Mouse (Mus musculus) intestine, postnatal 0 days (tissue): Measurements from ENCODE around the gene Cetn4. TPM values are rescaled to one million over a fixed set of nuclear protein-coding genes. Genes with fewer than 3 reads are reported as not detected.

Experiments used
- ATAC-seq: fragments of 200-750 bp; cut with Nextera tagmentation; 2 replicates; pipeline ENCODE4 v1.8.0; 2017; ENCODE audit warnings: mild to moderate bottlenecking, moderate TSS enrichment, moderate library complexity
- H3K27ac ChIP-seq: fragments of 300-500 bp; sonication (generic); 2 replicates; pipeline ENCODE4 v1.5.1; 2014; ENCODE audit warnings: mild to moderate bottlenecking, low read depth, low read length, moderate library complexity
- H3K27me3 ChIP-seq: fragments of 300-500 bp; sonication (generic); replicated peaks from 2 replicates; pipeline ENCODE4 v1.6.1; 2014; ENCODE audit warnings: low read length, mixed read lengths; ENCODE audit not compliant: control insufficient read depth, insufficient read depth
- H3K36me3 ChIP-seq: fragments of 300-500 bp; sonication (generic); 2 replicates; pipeline ENCODE4 v1.6.1; 2014; ENCODE audit warnings: mild to moderate bottlenecking, moderate library complexity; ENCODE audit not compliant: control insufficient read depth, insufficient read depth
- H3K4me1 ChIP-seq: fragments of 300-500 bp; sonication (generic); replicated peaks from 2 replicates; pipeline ENCODE4 v1.6.1; 2014; ENCODE audit warnings: antibody characterized with exemption, low read length, mixed read lengths; ENCODE audit not compliant: control insufficient read depth, insufficient read depth
- H3K4me2 ChIP-seq: fragments of 300-500 bp; sonication (generic); replicated peaks from 2 replicates; pipeline ENCODE4 v1.6.1; 2014; ENCODE audit warnings: low read depth, mild to moderate bottlenecking, moderate library complexity
- H3K4me3 ChIP-seq: fragments of 300-500 bp; sonication (generic); 2 replicates; pipeline ENCODE4 v1.5.1; 2014; ENCODE audit warnings: low read depth, low read length
- H3K9ac ChIP-seq: fragments of 300-500 bp; sonication (generic); 2 replicates; pipeline ENCODE4 v1.6.1; 2014; ENCODE audit warnings: mild to moderate bottlenecking, low read depth, low read length
- H3K9me3 ChIP-seq: fragments of 300-500 bp; sonication (generic); 2 replicates; pipeline ENCODE4 v1.6.1; 2016; ENCODE audit warnings: mixed run types; ENCODE audit not compliant: control insufficient read depth
- CTCF ChIP-seq: sonication (generic); IDR thresholded peaks from 2 replicates; pipeline ENCODE4 v1.5.1; 2016; ENCODE audit warnings: low read depth, mild to moderate bottlenecking, control low read depth, antibody characterized with exemption, moderate library complexity
- WGBS: fragments of 180-500 bp; shearing (Covaris S2); extraction: QIAGEN DNeasy Blood & Tissue Kit; methylation state at CpG from one replicate; pipeline ENCODE4 v1.1.7; 2014; 5-methylcytosine and 5-hydroxymethylcytosine counted together
- polyA plus RNA-seq: library from polyadenylated mRNA; unstranded; fragments of >200 nt; fragmentation: Nextera tagmentation; extraction: Ambion mirVana; gene quantifications from 2 replicates; pipeline ENCODE4 v1.2.1, GENCODE M21; 2015

Cetn4 gene
- polyA plus RNA-seq, 1 experiment from 2014 or later: 1.0 TPM

- no peak for ATAC-seq
- Histone ChIP-seq H3K9ac (no peak overlapping the region), H3K4me2 (no peak overlapping the region), H3K27me3 (no peaks in the 10 kb centered on the region), H3K4me1 (no peaks in the 10 kb centered on the region), H3K9me3 (no peaks in the 10 kb centered on the region), H3K36me3 (no peaks in the 10 kb centered on the region), H3K4me3 (no peak overlapping the region), H3K27ac (no peak overlapping the region)
- TF ChIP-seq CTCF: no peak
- 73% methylated on average over 2 of the region's 2 CpGs for WGBS
These were observed 20.6 kb downstream of the Cetn4 start for GRCm38 (mm10) chr3:37291929-37292328.

DNA sequence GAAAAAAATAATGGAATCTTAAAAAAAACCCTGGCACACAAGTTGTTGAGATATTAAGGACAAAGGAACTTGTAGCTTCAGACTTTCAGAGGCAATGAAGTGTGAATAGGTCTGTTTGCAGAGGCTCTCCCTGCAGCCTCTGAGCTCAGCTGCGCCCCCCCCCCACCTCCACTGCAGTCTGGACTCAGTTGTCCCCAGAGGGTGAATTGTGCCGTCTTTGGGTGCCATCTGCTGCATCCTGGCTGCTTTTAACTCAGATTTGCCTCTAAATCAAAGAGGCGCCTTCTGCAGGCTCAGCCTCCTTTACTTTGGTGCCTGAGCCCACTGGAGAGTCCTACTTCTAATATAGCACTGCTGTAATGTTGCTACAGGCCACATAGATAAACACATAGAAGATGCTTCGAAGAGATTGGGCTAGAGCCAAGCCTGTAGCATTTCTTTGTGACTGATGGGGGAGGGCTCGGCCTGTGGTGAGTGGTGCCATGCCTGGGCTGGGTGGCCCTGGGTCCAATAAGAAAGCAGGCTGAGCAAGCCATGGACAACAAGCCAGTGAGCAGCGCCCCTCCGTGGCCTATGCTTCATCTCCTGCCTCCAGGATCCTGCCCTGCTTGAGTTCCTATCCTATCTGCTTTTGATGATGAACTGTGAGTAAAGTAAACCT, 21.5 kb downstream of the Cetn4 start:
- Histone ChIP-seq H3K4me3 (no peak overlapping the region), H3K4me1 (no peaks in the 10 kb centered on the region), H3K27ac (no peak overlapping the region), H3K9ac (no peak overlapping the region), H3K27me3 (no peaks in the 10 kb centered on the region), H3K36me3 (no peaks in the 10 kb centered on the region), H3K9me3 (no peaks in the 10 kb centered on the region), H3K4me2 (no peak overlapping the region)
- ATAC-seq: no peak
- WGBS: 73% methylated on average over 7 of the region's 7 CpGs
- no peak for TF ChIP-seq CTCF

GRCm38 (mm10) chr3:37289237-37289636, 23.3 kb downstream of the Cetn4 start:
- Histone ChIP-seq H3K36me3 (no peaks in the 10 kb centered on the region), H3K9me3 (no peaks in the 10 kb centered on the region), H3K4me2 (no peak overlapping the region), H3K4me1 (no peaks in the 10 kb centered on the region), H3K4me3 (no peak overlapping the region), H3K27ac (no peak overlapping the region), H3K9ac (no peak overlapping the region), H3K27me3 (no peaks in the 10 kb centered on the region)
- ATAC-seq: no peak
- WGBS: 94% methylated on average over 2 of the region's 2 CpGs
- TF ChIP-seq CTCF: no peak

- no peaks in the 10 kb centered on the region for H3K27me3 ChIP-seq
- no peak for TF ChIP-seq CTCF
- no peak for ATAC-seq
- H3K4me2 ChIP-seq: no peak overlapping the region
- WGBS: 73% methylated on average over 4 of the region's 4 CpGs
- no peaks in the 10 kb centered on the region for H3K9me3 ChIP-seq
- H3K27ac ChIP-seq: no peak overlapping the region
- no peaks in the 10 kb centered on the region for H3K36me3 ChIP-seq
- H3K9ac ChIP-seq: no peak overlapping the region
- no peaks in the 10 kb centered on the region for H3K4me1 ChIP-seq
- no peak overlapping the region for H3K4me3 ChIP-seq
These were observed 29.3 kb downstream of the Cetn4 start for GRCm38 (mm10) chr3:37283234-37283633.

DNA sequence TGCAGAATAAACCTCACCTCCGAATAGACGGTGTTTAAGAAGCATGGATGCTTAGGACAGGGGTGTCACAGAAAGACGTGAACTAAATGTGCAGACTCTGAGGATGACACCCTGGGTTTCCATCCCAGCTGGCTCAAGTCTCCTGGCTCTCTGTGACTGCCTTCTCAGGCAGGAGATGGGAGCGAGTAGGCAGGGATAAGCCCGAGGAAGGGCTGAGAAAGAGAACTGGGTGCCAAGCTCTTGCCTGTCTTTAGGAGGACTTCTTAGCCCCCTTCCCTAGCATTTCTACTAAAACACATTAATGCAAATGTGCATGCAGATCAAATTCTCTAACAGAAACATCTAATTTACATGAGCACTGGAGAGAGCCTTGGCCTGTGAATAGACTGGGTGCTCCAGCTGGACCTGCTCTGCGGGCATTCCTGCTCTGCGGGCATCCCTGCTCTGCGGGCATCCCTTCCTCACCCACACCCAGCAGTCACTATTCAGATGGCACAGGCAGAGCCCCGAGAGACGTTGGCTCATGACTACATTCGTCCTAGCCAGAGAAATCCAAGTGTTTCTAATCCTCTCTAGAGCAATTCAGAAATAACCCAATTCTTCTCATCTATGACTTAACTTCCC, 30.1 kb downstream of the Cetn4 start:
- H3K4me2 ChIP-seq: no peak overlapping the region
- H3K9me3 ChIP-seq: no peaks in the 10 kb centered on the region
- WGBS: 89% methylated on average over 11 of the region's 11 CpGs
- no peaks in the 10 kb centered on the region for H3K4me1 ChIP-seq
- no peaks in the 10 kb centered on the region for H3K27me3 ChIP-seq
- no peak overlapping the region for H3K9ac ChIP-seq
- no peak overlapping the region for H3K27ac ChIP-seq
- H3K36me3 ChIP-seq: no peaks in the 10 kb centered on the region
- no peak overlapping the region for H3K4me3 ChIP-seq
- TF ChIP-seq CTCF: no peak
- ATAC-seq: no peak

- no peak for TF ChIP-seq CTCF
- no peaks in the 10 kb centered on the region for H3K4me1 ChIP-seq
- no peaks in the 10 kb centered on the region for H3K9me3 ChIP-seq
- H3K27ac ChIP-seq: no peak overlapping the region
- H3K4me2 ChIP-seq: no peak overlapping the region
- H3K36me3 ChIP-seq: no peaks in the 10 kb centered on the region
- no peak for ATAC-seq
- no peak overlapping the region for H3K4me3 ChIP-seq
- no peak overlapping the region for H3K9ac ChIP-seq
- H3K27me3 ChIP-seq: no peaks in the 10 kb centered on the region
- WGBS: 68% methylated on average over 8 of the region's 8 CpGs
These were observed 31.6 kb downstream of the Cetn4 start for GRCm38 (mm10) chr3:37280871-37281270.
